Mouse (Mus musculus) forebrain, embryonic 16.5 days (tissue): Measurements from ENCODE around the gene Fahd1. TPM values are rescaled to one million over a fixed set of nuclear protein-coding genes. Genes with fewer than 3 reads are reported as not detected.
A peak's percentile ranks its signal among the peaks of the same experiment; 100 is the strongest.

Source experiments
- ATAC-seq: fragments of 200-750 bp; cut with Nextera tagmentation; 2 replicates; pipeline ENCODE4 v1.8.0; 2017; ENCODE audit warnings: mild to moderate bottlenecking, moderate library complexity
- H3K27ac ChIP-seq: fragments of 300-500 bp; sonication (generic); 2 replicates; pipeline ENCODE4 v1.5.1; 2014; ENCODE audit warnings: low read length, control low read depth
- H3K27me3 ChIP-seq: fragments of 300-500 bp; sonication (generic); replicated peaks from 2 replicates; pipeline ENCODE4 v1.6.1; 2014; ENCODE audit warnings: low read length; ENCODE audit not compliant: control insufficient read depth, insufficient read depth
- H3K36me3 ChIP-seq: fragments of 300-500 bp; sonication (generic); 2 replicates; pipeline ENCODE4 v1.6.1; 2014; ENCODE audit not compliant: control insufficient read depth, insufficient read depth
- H3K4me1 ChIP-seq: fragments of 300-500 bp; sonication (generic); replicated peaks from 2 replicates; pipeline ENCODE4 v1.6.1; 2014; ENCODE audit warnings: low read length; ENCODE audit not compliant: control insufficient read depth, insufficient read depth
- H3K4me2 ChIP-seq: fragments of 300-500 bp; sonication (generic); 2 replicates; pipeline ENCODE4 v1.6.1; 2014; ENCODE audit warnings: mild to moderate bottlenecking, low read length, control low read depth
- H3K4me3 ChIP-seq: fragments of 300-500 bp; sonication (generic); replicated peaks from 2 replicates; pipeline ENCODE4 v1.5.1; 2014; ENCODE audit warnings: mild to moderate bottlenecking, low read length, control low read depth
- H3K9ac ChIP-seq: fragments of 300-500 bp; sonication (generic); replicated peaks from 2 replicates; pipeline ENCODE4 v1.6.1; 2014; ENCODE audit warnings: low read depth, low read length, control low read depth
- H3K9me3 ChIP-seq: fragments of 300-500 bp; sonication (generic); 2 replicates; pipeline ENCODE4 v1.6.1; 2016; ENCODE audit warnings: low read length; ENCODE audit not compliant: control insufficient read depth
- WGBS: fragments of 180-500 bp; shearing (Covaris S2); extraction: QIAGEN DNeasy Blood & Tissue Kit; methylation state at CpG from one replicate; pipeline ENCODE4 v1.1.7; 2014; 5-methylcytosine and 5-hydroxymethylcytosine counted together
- polyA plus RNA-seq: library from polyadenylated mRNA; unstranded; fragments of >200 nt; fragmentation: Nextera tagmentation; extraction: Ambion mirVana; gene quantifications from 2 replicates; pipeline ENCODE4 v1.2.1, GENCODE M21; 2015

The Fahd1 gene
- polyA plus RNA-seq, 1 experiment from 2014 or later, result 14.4 TPM

DNA sequence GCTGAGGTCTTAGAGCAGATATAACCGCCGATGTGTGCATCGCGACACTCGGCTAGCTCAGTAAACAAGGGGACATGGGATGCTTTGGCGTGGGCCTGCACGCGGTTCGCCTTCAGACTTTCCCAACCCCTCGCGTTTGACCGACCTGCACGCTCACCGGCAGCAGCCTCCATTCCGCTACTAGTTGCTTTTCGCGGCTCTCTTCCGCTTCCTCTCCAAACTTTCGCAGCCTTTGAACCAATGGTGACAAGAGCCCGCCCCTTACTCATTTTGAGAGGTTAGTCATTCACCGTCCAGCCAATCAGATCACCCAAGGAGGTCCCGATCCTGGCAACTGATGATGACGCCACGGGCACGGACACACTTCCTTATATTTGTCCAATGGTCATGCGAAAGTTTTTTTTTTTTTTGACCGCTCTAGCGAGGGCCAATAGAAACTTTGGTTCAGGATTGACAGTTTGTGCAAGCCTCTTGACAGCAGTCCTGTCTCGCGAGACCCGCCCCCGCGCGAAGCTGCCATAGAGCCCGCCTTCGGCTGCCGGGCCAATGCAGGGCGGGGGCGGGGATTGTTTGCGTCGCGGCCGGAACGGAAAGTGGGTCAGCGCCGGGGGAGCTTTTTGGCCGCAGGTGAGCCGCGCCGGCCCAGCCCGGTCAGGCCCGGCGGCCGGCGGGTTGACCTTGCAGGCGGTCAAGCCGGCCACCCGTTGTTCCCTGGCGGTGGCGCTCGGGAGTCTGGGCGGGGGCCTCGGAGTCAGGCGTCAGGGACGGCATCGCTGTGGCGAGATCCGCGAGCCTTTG is 36.2 kb upstream of the Fahd1 start, which contains the start of the genes Nubp2 and Spsb3:
Nubp2 (minus strand) TSS at position 216 of the 798 bp plus-strand sequence.
Spsb3 (plus strand) TSS at position 510 of the 798 bp plus-strand sequence.
- H3K9ac ChIP-seq, result peak within 1 kb of the TSS; percentile 89
- peak within 1 kb of the TSS; percentile 94 for H3K4me2 ChIP-seq
- peaks cover 24% of the 10 kb centered on the region for H3K4me1 ChIP-seq
- H3K9me3 ChIP-seq, result no peaks in the 10 kb centered on the region
- under 1% methylated on average over 69 of the region's 69 CpGs for WGBS
- H3K27ac ChIP-seq, result peak within 1 kb of the TSS; percentile 57
- H3K4me3 ChIP-seq, result peak within 1 kb of the TSS; percentile 86
- H3K27me3 ChIP-seq, result no peaks in the 10 kb centered on the region
- peak; percentile 98 for ATAC-seq
- H3K36me3 ChIP-seq, result peaks cover 16% of the 10 kb centered on the region

DNA sequence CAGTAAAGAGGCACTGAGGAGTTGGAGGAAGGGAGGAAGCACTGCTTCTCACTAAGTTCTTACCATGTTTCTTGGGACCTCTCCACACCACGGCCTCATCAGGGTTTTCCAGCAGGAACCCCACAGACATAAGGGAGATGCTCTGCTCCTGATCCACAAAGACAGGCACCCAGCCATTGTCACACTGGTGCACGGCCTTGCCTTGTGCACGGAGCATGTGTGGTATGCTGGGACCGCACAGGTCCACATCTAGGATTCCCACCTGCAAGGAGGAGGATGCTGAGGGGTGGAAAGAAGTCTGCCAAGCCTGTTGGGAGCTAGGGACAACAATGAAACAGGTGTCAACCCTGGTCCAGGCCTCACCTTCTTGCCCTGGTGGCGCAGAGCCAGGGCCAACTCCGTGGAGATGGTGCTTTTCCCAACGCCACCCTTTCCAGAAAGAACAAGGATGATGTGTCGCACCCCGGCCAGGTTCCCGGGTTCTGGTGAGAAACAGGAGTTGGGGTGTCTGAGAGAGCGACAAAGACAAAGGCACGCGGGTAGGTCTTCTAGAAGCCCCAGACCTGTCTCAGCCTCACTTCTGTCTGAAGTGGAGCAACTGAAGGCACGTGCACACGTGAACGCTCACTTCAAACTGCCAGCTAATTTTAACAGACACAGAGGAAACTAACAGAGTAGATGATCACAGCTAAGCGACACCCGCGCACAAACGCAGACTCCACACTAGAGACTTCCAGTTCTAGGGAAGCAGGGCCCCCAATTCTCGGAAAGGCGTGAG is 35.4 kb upstream of the Fahd1 start:
- no peak for ATAC-seq
- H3K27me3 ChIP-seq, result no peaks in the 10 kb centered on the region
- H3K9me3 ChIP-seq, result no peaks in the 10 kb centered on the region
- H3K9ac ChIP-seq, result peak overlapping the region; percentile 32
- 24% methylated on average over 22 of the region's 22 CpGs for WGBS
- H3K36me3 ChIP-seq, result peaks cover 8% of the 10 kb centered on the region
- peak overlapping the region; percentile 86 for H3K4me3 ChIP-seq
- H3K4me2 ChIP-seq, result peak overlapping the region; percentile 85
- H3K4me1 ChIP-seq, result peaks cover 24% of the 10 kb centered on the region
- H3K27ac ChIP-seq, result no peak overlapping the region

DNA sequence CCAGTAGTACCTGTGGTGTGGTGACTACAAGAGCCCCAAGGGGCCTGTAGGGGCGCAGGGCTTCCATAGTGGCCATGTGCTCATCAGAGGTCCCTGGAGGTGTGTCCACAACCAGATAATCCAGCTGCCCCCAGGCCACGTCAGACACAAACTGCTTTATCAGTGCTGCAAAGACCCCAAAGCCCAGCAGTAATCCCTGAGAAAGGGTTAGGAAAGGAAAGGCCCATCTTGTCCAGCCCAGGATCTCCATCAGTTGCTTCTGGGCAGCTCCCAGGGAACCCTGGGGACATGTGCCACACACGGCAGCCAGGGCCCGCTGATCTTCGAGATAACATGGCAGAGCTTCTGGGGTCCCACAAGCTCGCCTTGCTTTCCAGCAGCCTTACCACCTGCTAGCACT is 34.2 kb upstream of the Fahd1 start:
- ATAC-seq, result no peak
- WGBS, result 89% methylated on average over 6 of the region's 6 CpGs
- H3K9ac ChIP-seq, result no peak overlapping the region
- no peaks in the 10 kb centered on the region for H3K27me3 ChIP-seq
- H3K4me2 ChIP-seq, result no peak overlapping the region
- 0 out of 2 replicates have a peak, but pooled peaks cover 3% of the 10 kb centered on the region for H3K36me3 ChIP-seq
- H3K27ac ChIP-seq, result no peak overlapping the region
- no peak overlapping the region for H3K4me3 ChIP-seq
- H3K9me3 ChIP-seq, result no peaks in the 10 kb centered on the region
- H3K4me1 ChIP-seq, result peaks cover 24% of the 10 kb centered on the region

DNA sequence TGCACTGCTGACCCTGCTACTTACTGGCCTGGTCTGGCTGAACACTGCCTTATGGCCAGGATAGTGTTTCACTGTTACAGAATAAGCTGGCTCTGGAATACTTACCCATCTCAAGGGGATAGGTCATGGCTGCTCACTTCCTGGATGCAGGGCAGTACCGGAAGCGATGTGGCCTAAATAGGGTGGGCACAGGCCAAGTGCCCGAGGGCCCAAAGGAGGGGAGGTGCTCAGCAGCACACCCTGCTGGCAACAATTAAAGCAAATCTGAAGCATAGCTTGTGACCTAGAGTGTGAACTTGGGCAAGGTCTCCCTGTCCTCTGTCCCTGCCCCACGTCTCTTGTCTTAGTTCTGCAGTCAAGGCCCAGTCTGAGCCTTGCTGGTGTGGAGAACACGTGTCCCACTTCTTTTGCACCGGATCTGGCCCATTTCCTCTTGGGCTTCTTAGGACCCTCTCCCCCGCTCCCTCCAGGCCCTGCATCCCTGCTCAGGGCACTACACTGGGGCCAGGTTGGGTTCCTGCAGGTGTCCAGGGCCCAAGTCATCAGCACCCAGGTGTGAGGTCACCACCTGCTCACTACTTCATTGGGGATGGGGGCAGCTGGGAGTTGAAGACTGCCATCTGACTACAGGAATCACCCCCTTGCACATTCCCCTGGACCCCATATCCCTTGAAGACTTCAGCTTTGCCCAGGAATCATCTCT is 31.7 kb upstream of the Fahd1 start:
- no peak for ATAC-seq
- peaks cover 10% of the 10 kb centered on the region for H3K4me1 ChIP-seq
- WGBS, result 54% methylated on average over 7 of the region's 7 CpGs

DNA sequence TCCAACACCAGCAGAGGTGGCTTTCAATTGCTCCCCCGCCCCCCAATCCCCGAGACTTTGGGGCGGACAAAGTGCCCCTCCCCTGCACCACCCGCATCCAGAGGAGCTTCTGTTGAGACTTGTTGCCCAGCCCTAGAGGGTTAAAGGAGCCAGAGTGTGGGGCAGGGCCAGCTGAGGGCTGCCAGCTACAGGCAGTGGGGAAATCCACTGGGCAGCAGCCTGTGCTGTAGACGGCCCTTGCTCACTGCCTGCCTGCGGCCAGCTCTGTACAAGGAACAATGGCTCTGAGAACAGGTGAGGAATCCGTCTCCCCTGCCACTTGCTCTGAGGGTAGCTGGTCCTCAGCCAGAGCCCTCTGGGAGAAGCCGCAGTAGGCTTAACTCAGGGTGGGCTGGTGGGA is 28.4 kb upstream of the Fahd1 start:
- Histone ChIP-seq H3K27ac (no peak overlapping the region), H3K36me3 (0 out of 2 replicates have a peak, but pooled peaks cover under 1% of the 10 kb centered on the region), H3K4me3 (no peak overlapping the region), H3K9ac (no peak overlapping the region), H3K4me2 (no peak overlapping the region), H3K27me3 (no peaks in the 10 kb centered on the region), H3K4me1 (no peaks in the 10 kb centered on the region), H3K9me3 (no peaks in the 10 kb centered on the region)
- 71% methylated on average over 8 of the region's 8 CpGs for WGBS
- ATAC-seq, result no peak

More for the DNA sequence above, 31.7 kb upstream of the Fahd1 start:
- Histone ChIP-seq H3K36me3 (0 out of 2 replicates have a peak, but pooled peaks cover 3% of the 10 kb centered on the region), H3K4me2 (no peak overlapping the region), H3K4me3 (no peak overlapping the region), H3K9ac (no peak overlapping the region), H3K9me3 (no peaks in the 10 kb centered on the region), H3K27ac (no peak overlapping the region), H3K27me3 (no peaks in the 10 kb centered on the region)

DNA sequence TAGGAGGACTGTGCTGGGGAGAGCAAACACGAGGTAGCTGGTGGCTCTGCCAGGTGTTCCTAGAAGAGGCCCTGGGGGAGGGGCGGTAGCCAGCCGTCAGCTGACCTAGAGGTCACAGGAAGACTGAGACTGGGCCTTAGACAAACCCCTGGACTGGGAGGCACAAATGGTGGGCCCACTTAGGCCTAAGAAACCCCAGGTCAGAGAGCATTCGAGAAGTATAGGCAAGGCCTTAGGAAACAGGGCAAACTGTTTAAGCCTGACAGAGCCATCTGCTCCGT is 27.9 kb upstream of the Fahd1 start:
- no peak for ATAC-seq
- H3K9ac ChIP-seq, result no peak overlapping the region
- H3K4me1 ChIP-seq, result no peaks in the 10 kb centered on the region
- H3K4me2 ChIP-seq, result no peak overlapping the region
- no peaks in the 10 kb centered on the region for H3K36me3 ChIP-seq
- H3K27me3 ChIP-seq, result no peaks in the 10 kb centered on the region
- WGBS, result 35% methylated on average over 5 of the region's 5 CpGs
- H3K27ac ChIP-seq, result no peak overlapping the region
- H3K9me3 ChIP-seq, result no peaks in the 10 kb centered on the region
- no peak overlapping the region for H3K4me3 ChIP-seq

DNA sequence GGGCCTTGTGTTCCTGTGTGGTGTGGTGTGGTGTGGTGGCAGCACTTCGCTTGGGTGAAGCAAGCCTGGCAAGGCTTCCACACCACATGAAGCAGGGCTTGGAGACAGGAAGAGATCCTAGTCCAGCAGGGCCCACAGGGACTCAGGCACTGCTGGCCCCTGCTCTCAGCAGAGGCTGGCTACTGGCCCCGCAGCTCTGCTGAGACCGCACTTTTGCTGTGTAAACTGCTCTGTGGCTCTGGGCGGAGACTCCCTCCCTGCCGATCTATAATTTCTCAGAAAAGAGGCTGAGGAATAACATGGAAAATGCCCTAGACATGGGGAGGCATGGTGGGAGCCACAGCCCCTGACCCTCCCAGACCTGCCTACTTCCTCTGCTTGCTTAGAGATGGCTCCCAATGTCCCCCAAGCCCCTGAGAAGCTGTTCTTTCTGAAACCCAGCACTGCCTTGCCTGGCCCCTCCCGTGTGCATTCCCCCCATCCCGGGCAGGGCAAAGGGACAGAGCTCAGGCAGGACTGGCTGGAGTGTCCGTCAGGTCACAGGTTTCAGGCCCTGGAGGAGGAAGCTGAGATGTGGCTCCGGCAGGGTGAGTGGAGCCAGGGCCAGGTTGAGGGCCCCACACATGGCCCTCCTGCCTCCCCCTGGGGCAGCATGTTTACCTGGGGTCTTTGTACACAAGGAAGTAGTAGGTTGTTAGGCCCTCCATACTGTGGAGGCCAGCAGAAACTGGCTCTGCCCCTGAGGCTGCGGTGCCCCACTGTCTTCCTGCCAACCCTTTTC is 27.4 kb upstream of the Fahd1 start:
- Histone ChIP-seq H3K36me3 (no peaks in the 10 kb centered on the region), H3K27me3 (no peaks in the 10 kb centered on the region), H3K4me3 (no peak overlapping the region), H3K27ac (no peak overlapping the region), H3K4me1 (no peaks in the 10 kb centered on the region), H3K9ac (no peak overlapping the region), H3K9me3 (no peaks in the 10 kb centered on the region), H3K4me2 (no peak overlapping the region)
- ATAC-seq, result no peak
- 68% methylated on average over 10 of the region's 10 CpGs for WGBS

DNA sequence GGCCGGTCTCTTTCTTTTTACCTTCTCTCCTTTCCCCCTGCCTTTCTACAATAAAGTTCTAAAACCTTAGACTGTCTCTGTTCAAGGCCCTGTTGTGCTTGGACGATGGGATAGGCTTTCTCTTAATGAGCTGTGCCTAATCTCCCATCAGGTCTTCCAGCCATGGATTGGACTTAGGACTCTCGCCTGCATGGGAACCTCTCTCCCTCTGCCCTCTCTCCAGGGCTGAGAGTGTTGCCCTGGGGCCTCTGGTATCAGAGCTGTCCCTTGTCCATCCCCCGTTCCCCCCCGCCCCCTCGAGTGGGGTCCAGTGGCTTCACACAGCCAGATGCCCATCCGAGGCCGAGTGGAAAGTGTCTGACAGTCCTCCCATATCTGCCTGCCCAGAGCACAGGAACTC is 24.8 kb upstream of the Fahd1 start:
- Histone ChIP-seq H3K4me1 (no peaks in the 10 kb centered on the region), H3K4me2 (no peak overlapping the region), H3K9me3 (no peaks in the 10 kb centered on the region), H3K27me3 (no peaks in the 10 kb centered on the region), H3K4me3 (no peak overlapping the region), H3K9ac (no peak overlapping the region), H3K36me3 (no peaks in the 10 kb centered on the region), H3K27ac (no peak overlapping the region)
- no peak for ATAC-seq
- 83% methylated on average over 8 of the region's 8 CpGs for WGBS
